Mouse (Mus musculus) liver, adult 2 months (tissue): ENCODE measurements around the gene Cdca7.

Source experiments
- CTCF ChIP-seq: fragments of 200-500 bp; IDR thresholded peaks from 2 replicates; pipeline ENCODE4 v1.5.1; 2011; ENCODE audit warnings: low read depth, low read length, control low read depth
- POLR2A ChIP-seq: fragments of 200-500 bp; IDR thresholded peaks from 2 replicates; pipeline ENCODE4 v1.6.1; 2011; ENCODE audit warnings: low read length, control low read depth; ENCODE audit not compliant: insufficient read depth; ENCODE audit errors: extremely low read depth

DNA sequence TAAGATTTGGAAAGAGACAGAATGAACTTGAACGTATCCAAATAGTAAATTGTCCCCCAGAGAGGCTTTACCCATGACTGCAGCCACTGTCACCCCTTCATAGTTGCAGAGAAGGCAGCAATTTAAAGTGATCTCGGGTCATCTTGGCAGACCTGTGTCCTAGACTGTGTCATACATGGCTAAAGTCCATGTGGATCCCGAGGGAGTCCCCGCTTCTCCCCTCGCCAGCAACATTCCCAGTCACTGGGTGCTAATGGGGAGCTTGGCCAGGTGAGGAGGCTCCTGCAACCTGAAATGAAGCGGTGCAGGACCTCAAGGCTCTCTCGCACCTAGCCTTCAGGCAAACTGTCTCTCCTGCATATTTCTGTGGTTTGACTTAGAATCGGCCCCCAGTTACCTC, 32.9 kb downstream of the Cdca7 start:
- TF ChIP-seq POLR2A (no peak), CTCF (no peak)
